Comparison of ENCODE assay signal across 11 mouse cellular contexts in the genomic region with DNA sequence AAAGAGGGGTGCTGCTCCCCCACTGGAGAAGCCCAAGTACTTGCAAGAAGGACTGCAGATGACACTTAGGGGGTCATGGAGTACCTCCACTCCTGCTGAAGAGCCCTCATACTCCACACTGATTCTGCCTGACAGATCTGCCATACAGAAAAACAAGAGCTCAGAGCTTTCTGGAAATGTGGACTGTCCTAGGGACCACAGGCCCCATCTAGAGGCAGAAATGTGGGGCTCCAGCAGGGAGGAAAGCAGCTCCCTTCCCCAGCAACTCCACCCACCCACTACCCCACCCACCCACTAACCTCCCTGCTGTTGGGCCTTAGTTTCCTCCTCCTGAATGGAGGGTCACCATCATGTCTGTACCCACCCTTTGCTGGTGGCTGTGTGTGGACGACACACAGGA. TPM values are rescaled to one million over a fixed set of nuclear protein-coding genes. Genes with fewer than 3 reads are reported as not detected.
A peak's percentile ranks its signal among the peaks of the same experiment; 100 is the strongest.
DNase-seq lines count a peak whose midpoint lies in the region; ATAC-seq lines count a peak whose summit lies in the region.
"Had no signal": no experiment of that assay in that cellular context is flagged by ENCODE, and none has a peak within 500 bp of the region (broad histone marks: within the 10 kb centered on the region; RNA-seq: fewer than 3 reads in every experiment).

No protein-coding gene starts in this region.

- no peaks in the 10 kb centered on the region; the same call in 1 of the 2 replicates for H3K27me3 ChIP-seq in heart, embryonic 13.5 days (replicated peaks)
- H3K27me3 ChIP-seq: forebrain, embryonic 15.5 days had no signal

- no peaks in the 10 kb centered on the region for H3K36me3 ChIP-seq in heart, embryonic 13.5 days
- H3K36me3 ChIP-seq: forebrain, embryonic 15.5 days had no signal

- no peaks in the 10 kb centered on the region for H3K9me3 ChIP-seq in heart, embryonic 13.5 days
- H3K9me3 ChIP-seq: forebrain, embryonic 15.5 days had no signal

- H3K4me1 ChIP-seq in heart, embryonic 13.5 days: peaks cover 56% of the 10 kb centered on the region

- intact Hi-C loops in heart, postnatal 36 days (cut with DNase I): loop anchor here (5.0 kb wide), 1 partner anchor 54 kb away; no protein-coding TSS in a partner anchor

- no peak overlapping the region for H3K4me3 ChIP-seq in heart, embryonic 13.5 days
- H3K4me3 ChIP-seq: forebrain, embryonic 15.5 days had no signal

- H3K27ac ChIP-seq in heart, embryonic 13.5 days (replicated peaks): 0 out of 2 replicates have a peak overlapping the region, but pooled peaks have one; percentile 50
- H3K27ac ChIP-seq: forebrain, embryonic 15.5 days had no signal

- H3K4me2 ChIP-seq in heart, embryonic 13.5 days: no peak overlapping the region
- H3K4me2 ChIP-seq: forebrain, embryonic 15.5 days had no signal

- peak overlapping the region; percentile 67 for H3K9ac ChIP-seq in heart, embryonic 13.5 days
- H3K9ac ChIP-seq: forebrain, embryonic 15.5 days had no signal

- ATAC-seq in heart, embryonic 13.5 days (ENCODE audit: extremely low read depth, insufficient number of reproducible peaks, low FRiP score, low TSS enrichment): no peak
- ATAC-seq: forebrain, embryonic 15.5 days had no signal

- 67% methylated on average over 1 of the region's 1 CpGs for WGBS in heart, embryonic 13.5 days

- DNase-seq in heart, postnatal 36 days: no peak
- peak; percentile 57 for DNase-seq in 3T3-L1 (ENCODE audit: low read depth, low spot score)
- peak; percentile 54 for DNase-seq in R1 (ENCODE audit: low read depth, low spot score)
- DNase-seq in kidney, postnatal 25 days: peak; percentile 47 to 70
- DNase-seq in natural killer cell, adult 2 months (ENCODE audit: low spot score in 2 of 2): no peak
- DNase-seq in T-cell, adult 2 months (ENCODE audit: low spot score): no peak
- DNase-seq in urinary bladder, postnatal 36 days (ENCODE audit: low spot score in 2 of 2): no peak

RNA-seq across cellular contexts. Expression of a gene that starts 8.7 kb away (rescaled TPM):
- polyA plus RNA-seq in heart, embryonic 13.5 days (2015; fragmentation: Nextera tagmentation; extraction: Ambion mirVana): 0.16 and 0.29 TPM in 2 replicates
- not detected for total RNA-seq in heart, postnatal 36 days (2021)
- total RNA-seq: MEL had no signal
- polyA plus RNA-seq: neural tube, embryonic 14.5 days had no signal

Comparison
In these comparisons a context has a peak if more than half of its experiments do, and no peak if none do; other contexts are left out.
1. DNase-seq: peak in 3T3-L1 (single experiment), R1 (single experiment) and kidney, postnatal 25 days (2 of 2); none in heart, postnatal 36 days (0 of 2), natural killer cell, adult 2 months (0 of 2), T-cell, adult 2 months (single experiment) and urinary bladder, postnatal 36 days (0 of 2).